Mouse (Mus musculus): ENCODE data around the gene Cobl.

DNA sequence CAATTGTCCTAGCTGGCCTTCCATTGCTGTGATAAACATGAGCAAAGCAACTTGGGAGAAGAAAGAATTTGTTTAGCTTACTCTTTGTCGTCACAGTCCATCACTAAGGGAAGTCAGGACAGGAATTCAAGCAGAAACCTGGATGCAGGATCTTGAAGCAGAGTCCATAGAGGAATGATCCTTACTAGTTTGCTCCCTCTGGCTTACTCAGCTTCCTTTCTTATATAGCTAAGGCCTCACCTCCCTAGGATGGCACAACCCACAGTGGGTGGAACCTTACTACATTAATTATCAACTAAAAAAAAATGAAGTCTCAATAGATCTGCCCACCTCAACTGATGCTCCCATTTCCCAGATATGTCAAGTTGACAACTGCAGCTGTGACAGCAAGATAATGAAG, 52.8 kb downstream of the Cobl start:
- no peak for TF ChIP-seq CTCF (IDR thresholded peaks at IDR 0.05; ENCODE audit: low read depth)
- TF ChIP-seq EP300 (IDR thresholded peaks at IDR 0.05; ENCODE audit: low read depth), result no peak
